In the genomic region with DNA sequence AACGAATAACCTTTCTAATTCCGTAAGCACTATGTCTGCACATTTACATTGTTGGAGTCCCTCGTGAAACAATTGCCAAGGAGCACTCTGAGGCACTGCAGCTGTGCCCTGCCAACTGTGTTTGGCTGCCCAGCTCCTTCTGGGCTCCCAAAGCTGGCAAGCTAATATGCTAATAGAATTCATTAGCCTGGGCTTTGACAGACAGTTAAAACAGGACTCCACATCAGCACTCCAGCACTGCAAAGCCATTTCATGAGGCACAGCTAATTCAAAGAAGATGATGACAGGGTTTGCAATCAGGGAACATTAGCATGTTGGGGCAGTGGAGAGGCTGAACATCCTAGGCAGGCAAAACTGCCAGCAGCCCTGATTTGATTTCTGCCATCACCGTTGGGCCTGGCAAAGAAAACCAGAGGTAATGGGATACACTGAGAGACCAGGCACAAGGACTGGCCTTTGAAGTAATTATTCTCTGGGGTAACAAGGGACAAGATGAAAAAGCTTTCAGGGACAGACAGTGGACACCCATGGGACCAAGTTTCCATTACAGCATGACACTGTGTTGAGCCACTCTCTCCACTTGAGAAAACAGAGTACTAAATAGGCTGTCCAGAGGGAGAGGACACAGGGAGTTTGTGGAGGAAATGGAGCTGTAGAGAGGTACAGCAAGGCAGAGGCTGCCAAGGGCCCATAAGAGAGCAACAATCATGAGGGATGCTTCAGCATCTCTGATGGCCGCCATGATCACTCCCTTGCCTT, we compare ENCODE assay signal across 12 mouse cellular contexts.
DNase-seq lines count a peak whose midpoint lies in the region; ATAC-seq lines count a peak whose summit lies in the region.
"Had no signal": no experiment of that assay in that cellular context is flagged by ENCODE, and none has a peak within 500 bp of the region (broad histone marks: within the 10 kb centered on the region; RNA-seq: fewer than 3 reads in every experiment).

No protein-coding gene starts in this region.

- no peak overlapping the region for H3K4me2 ChIP-seq in embryonic facial prominence, embryonic 11.5 days (ENCODE audit: low read depth, low read length)
- H3K4me2 ChIP-seq in midbrain, embryonic 11.5 days: no peak overlapping the region
- no peak overlapping the region for H3K4me2 ChIP-seq in hindbrain, embryonic 13.5 days
- H3K4me2 ChIP-seq: lung, embryonic 14.5 days had no signal

- H3K9me3 ChIP-seq in embryonic facial prominence, embryonic 11.5 days (replicated peaks; ENCODE audit: control insufficient read depth, low read length): no peaks in the 10 kb centered on the region
- H3K9me3 ChIP-seq in embryonic facial prominence, embryonic 10.5 days: no peaks in the 10 kb centered on the region
- no peaks in the 10 kb centered on the region for H3K9me3 ChIP-seq in midbrain, embryonic 11.5 days (ENCODE audit: control insufficient read depth, low read length)
- H3K9me3 ChIP-seq in midbrain, embryonic 10.5 days (replicated peaks): no peaks in the 10 kb centered on the region
- H3K9me3 ChIP-seq in hindbrain, embryonic 13.5 days: no peaks in the 10 kb centered on the region
- H3K9me3 ChIP-seq in limb, embryonic 10.5 days (replicated peaks): no peaks in the 10 kb centered on the region

- DNase-seq in embryonic facial prominence, embryonic 11.5 days (ENCODE audit: low spot score): no peak
- DNase-seq in embryonic facial prominence, embryonic 10.5 days (ENCODE audit: low spot score): no peak
- no peak for DNase-seq in midbrain, embryonic 11.5 days (ENCODE audit: low spot score, missing footprints)
- DNase-seq in midbrain, embryonic 10.5 days (ENCODE audit: low spot score): no peak
- DNase-seq in skeletal muscle tissue, adult 2 months (ENCODE audit: low read depth, low spot score): peak; percentile 7
- DNase-seq in limb, embryonic 10.5 days (ENCODE audit: low spot score): no peak
- DNase-seq: gastrocnemius, postnatal 36 days; kidney, postnatal 25 days; lung, embryonic 14.5 days; thymus, postnatal 25 days had no signal

- H3K4me3 ChIP-seq in embryonic facial prominence, embryonic 11.5 days (ENCODE audit: low read depth, low read length): no peak overlapping the region
- no peak overlapping the region for H3K4me3 ChIP-seq in embryonic facial prominence, embryonic 10.5 days
- no peak overlapping the region for H3K4me3 ChIP-seq in midbrain, embryonic 11.5 days (ENCODE audit: low read depth, low read length)
- H3K4me3 ChIP-seq in midbrain, embryonic 10.5 days: no peak overlapping the region
- no peak overlapping the region for H3K4me3 ChIP-seq in hindbrain, embryonic 13.5 days
- no peak overlapping the region for H3K4me3 ChIP-seq in limb, embryonic 10.5 days

- H3K9ac ChIP-seq in embryonic facial prominence, embryonic 11.5 days (replicated peaks; ENCODE audit: low read length): no peak overlapping the region
- no peak overlapping the region for H3K9ac ChIP-seq in midbrain, embryonic 11.5 days (ENCODE audit: low read length)
- H3K9ac ChIP-seq in hindbrain, embryonic 13.5 days: no peak overlapping the region
- H3K9ac ChIP-seq: lung, embryonic 14.5 days had no signal

- ATAC-seq in embryonic facial prominence, embryonic 11.5 days (replicated peaks; ENCODE audit: insufficient number of reproducible peaks, low FRiP score, low TSS enrichment, low read depth): peak; percentile 73
- ATAC-seq in midbrain, embryonic 11.5 days (ENCODE audit: low FRiP score): peak; percentile 61; the same call in 1 of the 2 replicates
- peak; percentile 89 for ATAC-seq in hindbrain, embryonic 13.5 days (ENCODE audit: low FRiP score)
- no peak for ATAC-seq in megakaryocyte-erythroid progenitor cell, adult 5-6 weeks (replicated peaks; ENCODE audit: low FRiP score, low TSS enrichment, poor library complexity, severe bottlenecking)

- no peak overlapping the region for H3K27ac ChIP-seq in embryonic facial prominence, embryonic 11.5 days (replicated peaks; ENCODE audit: low read depth, low read length)
- no peak overlapping the region for H3K27ac ChIP-seq in embryonic facial prominence, embryonic 10.5 days (replicated peaks)
- no peak overlapping the region for H3K27ac ChIP-seq in midbrain, embryonic 11.5 days (ENCODE audit: low read depth, low read length)
- H3K27ac ChIP-seq in midbrain, embryonic 10.5 days (replicated peaks): no peak overlapping the region
- peak overlapping the region; percentile 73 for H3K27ac ChIP-seq in hindbrain, embryonic 13.5 days
- no peak overlapping the region for H3K27ac ChIP-seq in limb, embryonic 10.5 days

- 66% methylated on average over 5 of the region's 5 CpGs for WGBS in embryonic facial prominence, embryonic 11.5 days
- 74% methylated on average over 5 of the region's 5 CpGs for WGBS in embryonic facial prominence, embryonic 10.5 days
- 69% methylated on average over 5 of the region's 5 CpGs for WGBS in midbrain, embryonic 11.5 days
- 71% methylated on average over 5 of the region's 5 CpGs for WGBS in midbrain, embryonic 10.5 days
- 49% methylated on average over 5 of the region's 5 CpGs for WGBS in hindbrain, embryonic 13.5 days
- WGBS in limb, embryonic 10.5 days: 77% methylated on average over 5 of the region's 5 CpGs

- H3K27me3 ChIP-seq in embryonic facial prominence, embryonic 11.5 days (ENCODE audit: control insufficient read depth, insufficient read depth, low read length): no peaks in the 10 kb centered on the region
- no peaks in the 10 kb centered on the region for H3K27me3 ChIP-seq in embryonic facial prominence, embryonic 10.5 days (replicated peaks; ENCODE audit: low read depth, poor library complexity, severe bottlenecking)
- no peaks in the 10 kb centered on the region for H3K27me3 ChIP-seq in midbrain, embryonic 11.5 days (ENCODE audit: control insufficient read depth, insufficient read depth, low read length)
- no peaks in the 10 kb centered on the region for H3K27me3 ChIP-seq in midbrain, embryonic 10.5 days (ENCODE audit: low read depth, poor library complexity, severe bottlenecking)
- no peaks in the 10 kb centered on the region for H3K27me3 ChIP-seq in hindbrain, embryonic 13.5 days
- no peaks in the 10 kb centered on the region for H3K27me3 ChIP-seq in limb, embryonic 10.5 days (ENCODE audit: low read depth, poor library complexity, severe bottlenecking)

- no peaks in the 10 kb centered on the region for H3K36me3 ChIP-seq in embryonic facial prominence, embryonic 11.5 days (replicated peaks; ENCODE audit: control insufficient read depth, insufficient read depth, low read depth, low read length)
- no peaks in the 10 kb centered on the region for H3K36me3 ChIP-seq in embryonic facial prominence, embryonic 10.5 days (replicated peaks)
- no peaks in the 10 kb centered on the region for H3K36me3 ChIP-seq in midbrain, embryonic 11.5 days (ENCODE audit: control insufficient read depth, insufficient read depth, low read length)
- H3K36me3 ChIP-seq in midbrain, embryonic 10.5 days: no peaks in the 10 kb centered on the region
- H3K36me3 ChIP-seq in hindbrain, embryonic 13.5 days: no peaks in the 10 kb centered on the region
- H3K36me3 ChIP-seq in limb, embryonic 10.5 days: no peaks in the 10 kb centered on the region

- no peaks in the 10 kb centered on the region for H3K4me1 ChIP-seq in embryonic facial prominence, embryonic 11.5 days (ENCODE audit: control insufficient read depth, insufficient read depth, low read length)
- peaks cover 6% of the 10 kb centered on the region; the same call in 1 of the 2 replicates for H3K4me1 ChIP-seq in embryonic facial prominence, embryonic 10.5 days
- H3K4me1 ChIP-seq in midbrain, embryonic 11.5 days (ENCODE audit: control insufficient read depth, insufficient read depth, low read length): peaks cover 6% of the 10 kb centered on the region
- peaks cover 16% of the 10 kb centered on the region for H3K4me1 ChIP-seq in midbrain, embryonic 10.5 days
- peaks cover 17% of the 10 kb centered on the region for H3K4me1 ChIP-seq in hindbrain, embryonic 13.5 days (replicated peaks)
- no peaks in the 10 kb centered on the region for H3K4me1 ChIP-seq in limb, embryonic 10.5 days
